Mouse (Mus musculus) kidney, postnatal 10 days (tissue): Measurements from ENCODE around the gene Ints4.
"Not testable (repeated sequence)": the region's sequence is repeated elsewhere in the genome, so short reads cannot be mapped to it uniquely, and the experiment has no call there.

Source experiments
- DNase-seq: peaks from one replicate; pipeline ENCODE4 v3.0.0; 2021; ENCODE audit warnings: mixed read lengths

Ints4 gene

DNA sequence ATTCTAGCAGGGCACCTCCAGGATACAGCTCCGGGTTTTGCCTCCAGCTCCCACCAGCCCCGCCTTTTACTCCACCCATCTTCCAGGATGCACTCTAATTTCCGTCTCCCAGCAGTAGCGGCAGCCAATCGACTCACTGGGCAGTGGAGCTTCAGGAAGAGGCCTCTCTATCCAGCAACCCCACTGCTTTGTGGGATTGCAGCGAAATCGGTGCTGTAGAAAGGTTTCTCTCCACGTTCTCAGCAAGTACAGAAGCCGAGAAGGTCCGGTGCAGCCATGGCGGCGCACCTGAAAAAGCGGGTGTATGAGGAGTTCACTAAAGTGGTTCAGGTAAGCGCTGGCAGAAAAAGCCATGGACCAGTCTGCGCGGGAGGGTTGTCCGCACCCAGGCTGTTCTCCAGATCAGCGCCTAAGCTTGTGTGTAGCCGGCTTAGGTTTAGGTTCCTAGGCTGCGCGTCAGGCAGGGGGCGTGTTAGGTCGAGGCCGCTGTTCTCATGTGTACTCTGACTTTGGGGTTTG is at the start of gene Ints4:
Gene Ints4 (plus strand): TSS at position 136 of the 519 bp plus-strand sequence.
- DNase-seq = peak; percentile 94

- DNase-seq = not testable (repeated sequence)
Measured at GRCm38 (mm10) chr7:97433517-97433916, 47.2 kb upstream of the Ints4 start.

GRCm38 (mm10) chr7:97434517-97434916 is 46.2 kb upstream of the Ints4 start:
- no peak for DNase-seq

DNA sequence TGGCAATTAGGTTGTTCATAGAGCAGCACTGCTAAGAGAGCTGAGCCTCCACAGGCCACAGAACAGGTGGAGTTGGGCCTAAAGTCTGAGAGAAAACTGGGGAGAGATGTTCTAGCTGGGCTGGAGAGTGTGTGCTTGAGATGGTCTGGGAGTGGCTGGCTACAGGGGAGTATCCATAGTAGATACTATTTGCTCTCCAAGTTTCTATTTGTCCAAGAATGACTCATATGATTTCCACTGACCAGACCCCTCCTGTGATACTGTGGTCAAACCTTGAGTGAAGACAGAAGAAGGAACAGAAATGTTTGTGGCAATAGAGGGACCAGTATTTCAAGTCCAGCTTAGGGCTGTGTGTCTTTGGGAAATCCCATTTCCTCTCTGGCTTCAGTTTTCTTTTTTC is 41.8 kb upstream of the Ints4 start:
- no peak for DNase-seq

GRCm38 (mm10) chr7:97446171-97446925 is 34.4 kb upstream of the Ints4 start:
- peak; percentile 91 for DNase-seq

DNA sequence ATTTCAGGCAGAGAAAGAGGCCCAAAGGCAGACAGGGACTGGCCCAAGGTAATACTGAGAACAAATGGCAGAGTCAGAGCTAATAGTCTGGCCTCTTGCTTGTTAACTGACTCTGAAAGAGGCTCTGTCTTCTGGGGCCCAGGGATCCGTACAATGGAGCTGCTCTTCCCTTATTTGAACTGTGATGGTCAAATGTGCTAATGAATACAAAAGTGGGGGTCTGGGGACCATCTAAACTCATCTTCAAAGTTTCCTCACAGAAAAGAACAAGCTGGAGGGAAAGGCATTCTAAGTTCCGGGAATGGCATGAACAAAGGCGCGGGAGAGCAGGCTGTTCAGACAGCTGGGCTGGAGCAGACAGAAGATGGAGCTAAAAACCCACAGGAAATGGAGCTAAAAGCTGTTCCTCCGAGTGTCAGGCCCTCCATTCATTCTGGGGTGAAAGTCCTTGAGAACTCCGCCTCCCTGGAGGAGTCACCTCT is 33.7 kb upstream of the Ints4 start:
- peak; percentile 32 for DNase-seq

DNA sequence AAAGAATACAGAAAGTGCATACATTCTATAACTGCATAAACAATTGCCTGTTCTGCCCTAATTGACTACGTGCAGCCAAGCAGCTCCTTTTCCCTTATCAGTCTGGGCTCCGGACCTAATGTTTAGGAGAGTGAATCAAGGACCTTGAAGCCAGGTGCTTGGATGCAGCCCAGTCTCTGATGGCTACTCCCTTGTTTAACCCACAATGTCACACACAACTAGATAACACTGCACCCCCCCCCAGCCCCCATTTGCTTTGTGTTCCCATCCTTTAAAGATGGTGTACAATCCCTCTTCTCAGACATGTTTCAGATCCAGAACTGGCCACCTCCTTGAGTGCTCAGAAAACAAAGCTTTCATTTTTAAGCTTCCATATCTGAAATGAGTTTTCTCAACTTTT is 29.7 kb upstream of the Ints4 start, which contains the start of gene Kctd14:
Gene Kctd14 (plus strand): TSS at position 301 of the 400 bp plus-strand sequence.
- not testable (repeated sequence) for DNase-seq

- DNase-seq = no peak
Measured at GRCm38 (mm10) chr7:97452196-97452595, 28.6 kb upstream of the Ints4 start.

DNA sequence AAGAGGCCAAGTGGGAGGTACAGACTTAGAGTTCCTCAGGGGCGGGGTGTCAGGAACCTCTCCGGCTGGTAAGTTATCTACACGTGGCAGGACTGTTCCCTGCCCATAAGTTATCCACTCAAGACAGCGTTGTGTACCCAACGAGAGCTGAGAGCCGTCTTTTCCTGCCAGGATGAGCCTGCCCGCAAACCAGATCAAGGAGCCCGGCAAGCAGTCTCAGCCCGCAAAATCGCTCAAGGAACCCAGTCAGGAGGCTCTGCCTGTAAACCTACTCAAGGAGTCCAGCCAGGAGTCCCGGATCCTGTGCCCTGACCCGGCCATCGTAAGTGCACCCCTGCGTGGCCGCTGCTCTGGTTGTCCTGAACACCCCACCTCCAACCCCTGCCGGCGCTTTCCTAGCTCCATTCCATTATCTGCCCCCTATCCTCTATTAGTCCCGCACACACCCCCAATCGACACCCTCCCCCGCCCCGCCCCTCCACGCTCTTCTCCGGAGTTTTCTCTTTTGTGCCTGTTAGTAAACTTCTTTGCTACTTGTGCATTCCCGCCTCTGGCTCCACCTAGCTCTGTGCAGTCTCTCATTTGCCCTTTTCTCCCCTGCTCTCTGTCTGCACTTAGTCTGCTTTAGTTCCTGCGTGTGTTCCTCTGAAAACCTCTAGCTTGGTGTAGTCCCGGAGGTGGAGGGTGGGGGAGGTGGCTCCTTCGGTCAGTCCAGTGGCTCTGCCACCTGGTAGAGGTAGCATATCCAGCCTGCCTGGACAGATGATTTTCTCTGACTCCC is 27.4 kb upstream of the Ints4 start:
- peak; percentile 37 for DNase-seq

- DNase-seq = no peak
Measured at GRCm38 (mm10) chr7:97454795-97455194, 26.0 kb upstream of the Ints4 start.

DNA sequence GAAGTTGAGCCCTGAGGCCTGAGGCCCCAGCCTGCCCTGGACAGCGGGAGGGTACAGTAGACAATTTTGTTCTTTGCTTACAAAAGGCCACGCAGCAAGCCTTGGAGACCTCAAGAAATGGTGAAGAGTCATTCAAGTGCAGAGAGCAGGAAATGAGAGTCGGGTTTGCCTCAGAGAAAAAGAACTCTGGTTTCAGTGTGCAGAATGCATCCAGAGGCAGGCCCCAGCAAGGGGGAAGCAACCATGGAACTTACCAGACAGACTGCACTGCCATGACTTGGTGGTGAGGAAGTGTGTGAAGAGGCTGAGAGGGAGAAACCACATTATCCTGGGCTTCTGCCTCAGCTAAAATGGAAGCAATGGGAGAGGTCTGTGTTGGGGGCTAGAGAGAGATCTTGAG is 25.2 kb upstream of the Ints4 start:
- no peak for DNase-seq

DNA sequence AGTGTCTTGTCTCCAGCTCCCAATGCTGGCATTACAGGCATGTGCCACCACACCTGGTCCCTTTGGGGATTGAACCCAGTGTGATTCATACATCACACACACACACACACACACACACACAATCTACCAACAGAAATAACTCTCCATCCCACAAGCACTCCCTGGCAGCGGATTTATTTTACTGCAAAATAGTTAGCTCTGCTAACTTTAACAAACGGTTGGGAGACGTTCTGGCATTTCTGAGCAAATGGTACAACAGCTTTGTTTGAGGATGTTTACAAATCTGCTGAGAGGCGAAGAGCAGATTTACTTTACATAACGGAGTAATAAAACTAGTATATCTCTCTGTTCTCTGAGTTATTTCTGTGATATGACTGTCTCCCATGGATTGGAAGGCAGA is 7.8 kb upstream of the Ints4 start:
- DNase-seq = no peak

- no peak for DNase-seq
Measured at GRCm38 (mm10) chr7:97479349-97479748, 1.4 kb upstream of the Ints4 start.

- DNase-seq = no peak
Measured at GRCm38 (mm10) chr7:97480290-97480689, 466 bp upstream of the Ints4 start.

DNA sequence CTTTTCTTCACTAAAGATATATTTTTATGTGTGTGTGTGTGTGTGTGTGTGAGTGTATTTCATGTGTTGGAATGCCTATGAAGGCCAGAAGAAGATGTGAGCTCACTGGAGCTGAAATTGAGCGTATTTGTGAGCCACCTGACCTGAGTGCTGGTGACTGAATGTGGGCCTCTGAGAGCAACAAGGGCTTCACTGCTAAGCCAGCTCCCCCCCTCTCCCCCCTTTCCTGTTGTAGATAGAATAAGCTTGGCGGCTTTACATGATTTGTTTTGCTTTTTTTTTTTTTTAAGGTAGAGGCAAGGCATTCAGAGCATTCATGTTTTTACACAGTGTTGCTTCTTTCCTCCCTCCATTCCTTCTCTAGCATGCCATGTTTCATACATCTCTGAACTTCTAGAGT is 2.6 kb downstream of the Ints4 start:
- DNase-seq = no peak

DNA sequence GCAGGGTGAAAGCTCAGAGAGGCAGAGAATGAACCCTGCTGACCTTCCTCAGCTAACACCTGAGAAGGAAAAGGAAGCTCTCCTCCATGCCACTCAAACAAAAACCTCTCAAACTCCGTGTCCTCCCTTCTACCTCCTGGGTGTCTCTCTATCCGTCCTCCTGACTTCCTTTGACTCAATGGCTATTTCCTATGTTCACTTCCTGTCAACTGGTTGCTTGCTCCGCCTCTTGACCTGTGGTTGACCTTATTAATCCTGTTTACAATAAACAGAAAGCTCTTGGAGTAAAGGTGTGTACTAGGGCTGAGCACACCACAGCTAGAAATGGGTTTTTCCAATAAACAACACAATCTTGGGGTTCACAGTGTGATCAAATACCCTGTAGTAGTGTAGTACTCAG is 10.4 kb downstream of the Ints4 start:
- no peak for DNase-seq

GRCm38 (mm10) chr7:97492420-97492819 is 11.7 kb downstream of the Ints4 start:
- no peak for DNase-seq

- DNase-seq = no peak
Measured at GRCm38 (mm10) chr7:97495052-97495451, 14.3 kb downstream of the Ints4 start.

- DNase-seq = no peak
Measured at GRCm38 (mm10) chr7:97500555-97501209, 19.9 kb downstream of the Ints4 start.

- no peak for DNase-seq
Measured at GRCm38 (mm10) chr7:97514786-97515185, 34.0 kb downstream of the Ints4 start.

- peak; percentile 24 for DNase-seq
Measured at GRCm38 (mm10) chr7:97519935-97520334, 39.2 kb downstream of the Ints4 start.

DNA sequence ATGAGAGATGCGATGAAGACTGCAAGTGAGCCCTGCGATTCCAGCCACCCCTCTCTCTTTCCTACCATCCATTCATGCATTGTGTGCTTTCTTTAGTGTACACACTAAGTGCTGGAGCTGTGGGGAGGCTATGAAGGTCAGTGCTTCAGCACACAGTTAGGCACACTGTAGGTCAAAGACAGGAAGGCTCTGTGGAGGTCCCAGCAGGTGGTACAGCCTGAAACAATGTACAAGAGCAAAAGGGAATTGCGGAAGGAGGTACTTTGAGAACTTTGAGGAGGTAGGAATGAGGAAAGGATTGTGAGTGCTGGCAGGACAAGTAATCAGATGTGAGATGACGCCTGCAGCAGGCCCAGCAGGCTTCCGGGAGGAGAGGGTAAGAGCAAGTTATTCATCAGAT is 54.8 kb downstream of the Ints4 start:
- DNase-seq = no peak

GRCm38 (mm10) chr7:97536571-97536970 is 55.8 kb downstream of the Ints4 start:
- no peak for DNase-seq
